Mouse (Mus musculus) hindbrain, postnatal 0 days (tissue): ENCODE measurements at regions not wholly inside any gene's neighbourhood (a gene's known extent, or its start where the extent isn't known, plus 50 kb on each side); places are given as distances from the start of the nearest gene placed in this dataset.

Experiments
- ATAC-seq: fragments of 200-750 bp; cut with Nextera tagmentation; 2 replicates; pipeline ENCODE4 v1.8.0; 2017; ENCODE audit warnings: mild to moderate bottlenecking, moderate TSS enrichment, moderate library complexity
- DNase-seq: peaks from one replicate; pipeline ENCODE4 v3.0.0-alpha.2; 2015; ENCODE audit warnings: low spot score
- H3K27ac ChIP-seq: fragments of 300-500 bp; sonication (generic); 2 replicates; pipeline ENCODE4 v1.5.1; 2014; ENCODE audit warnings: mild to moderate bottlenecking
- H3K27me3 ChIP-seq: fragments of 300-500 bp; sonication (generic); 2 replicates; pipeline ENCODE4 v1.6.1; 2014; ENCODE audit warnings: low read length, mixed read lengths; ENCODE audit not compliant: insufficient read depth
- H3K36me3 ChIP-seq: fragments of 300-500 bp; sonication (generic); 2 replicates; pipeline ENCODE4 v1.6.1; 2014; ENCODE audit warnings: low read length, mixed read lengths; ENCODE audit not compliant: insufficient read depth
- H3K4me1 ChIP-seq: fragments of 300-500 bp; sonication (generic); 2 replicates; pipeline ENCODE4 v1.6.1; 2014; ENCODE audit warnings: antibody characterized with exemption, low read length, mixed read lengths; ENCODE audit not compliant: insufficient read depth
- H3K4me2 ChIP-seq: fragments of 300-500 bp; sonication (generic); 2 replicates; pipeline ENCODE4 v1.6.1; 2014; ENCODE audit warnings: low read depth, mild to moderate bottlenecking, low read length, moderate library complexity, mixed read lengths
- H3K4me3 ChIP-seq: fragments of 300-500 bp; sonication (generic); 2 replicates; pipeline ENCODE4 v1.5.1; 2014; ENCODE audit warnings: low read length
- H3K9ac ChIP-seq: fragments of 300-500 bp; sonication (generic); replicated peaks from 2 replicates; pipeline ENCODE4 v1.6.1; 2014; ENCODE audit warnings: mild to moderate bottlenecking, low read length, moderate library complexity, mixed read lengths
- H3K9me3 ChIP-seq: fragments of 300-500 bp; sonication (generic); 2 replicates; pipeline ENCODE4 v1.6.1; 2016; ENCODE audit warnings: low read length, mixed read lengths
- CTCF ChIP-seq: IDR thresholded peaks from 2 replicates; pipeline ENCODE4 v1.5.1; 2016; ENCODE audit warnings: antibody characterized with exemption, control low read depth, low read depth
- WGBS: fragments of 180-500 bp; shearing (Covaris S2); extraction: QIAGEN DNeasy Blood & Tissue Kit; methylation state at CpG from one replicate; pipeline ENCODE4 v1.1.7; 2014; 5-methylcytosine and 5-hydroxymethylcytosine counted together

GRCm38 (mm10) chr11:112282911-112283310 lies 499.1 kb upstream of the Sox9 start:
- H3K9ac ChIP-seq: no peak overlapping the region
- no peak for DNase-seq
- no peak overlapping the region for H3K4me2 ChIP-seq
- no peaks in the 10 kb centered on the region for H3K9me3 ChIP-seq
- no peak for ATAC-seq
- no peaks in the 10 kb centered on the region for H3K36me3 ChIP-seq
- H3K4me1 ChIP-seq: no peaks in the 10 kb centered on the region
- no peak overlapping the region for H3K4me3 ChIP-seq
- H3K27ac ChIP-seq: no peak overlapping the region
- no peak for TF ChIP-seq CTCF
- 84% methylated on average over 7 of the region's 7 CpGs for WGBS
- H3K27me3 ChIP-seq: no peaks in the 10 kb centered on the region

- no peak for DNase-seq
Observed at GRCm38 (mm10) chr11:112298901-112299341, 483.1 kb upstream of the Sox9 start.

GRCm38 (mm10) chr11:112303091-112303490 lies 478.9 kb upstream of the Sox9 start:
- no peaks in the 10 kb centered on the region for H3K36me3 ChIP-seq
- no peak overlapping the region for H3K27ac ChIP-seq
- H3K4me1 ChIP-seq: no peaks in the 10 kb centered on the region
- DNase-seq (no peak), ATAC-seq (no peak)
- H3K9ac ChIP-seq: no peak overlapping the region
- H3K9me3 ChIP-seq: no peaks in the 10 kb centered on the region
- WGBS: 76% methylated on average over 2 of the region's 2 CpGs
- H3K4me3 ChIP-seq: no peak overlapping the region
- TF ChIP-seq CTCF: no peak
- H3K4me2 ChIP-seq: no peak overlapping the region
- H3K27me3 ChIP-seq: no peaks in the 10 kb centered on the region

More at GRCm38 (mm10) chr11:112298901-112299341, 483.1 kb upstream of the Sox9 start:
- H3K9ac ChIP-seq: no peak overlapping the region
- no peaks in the 10 kb centered on the region for H3K9me3 ChIP-seq
- no peaks in the 10 kb centered on the region for H3K27me3 ChIP-seq
- 74% methylated on average over 5 of the region's 5 CpGs for WGBS
- ATAC-seq: no peak
- H3K36me3 ChIP-seq: no peaks in the 10 kb centered on the region
- H3K4me2 ChIP-seq: no peak overlapping the region
- TF ChIP-seq CTCF: no peak
- no peak overlapping the region for H3K4me3 ChIP-seq
- H3K27ac ChIP-seq: no peak overlapping the region
- no peaks in the 10 kb centered on the region for H3K4me1 ChIP-seq

- TF ChIP-seq CTCF: no peak
- WGBS: 86% methylated on average over 4 of the region's 4 CpGs
- Histone ChIP-seq H3K9me3 (no peaks in the 10 kb centered on the region), H3K4me2 (no peak overlapping the region), H3K27me3 (no peaks in the 10 kb centered on the region), H3K4me3 (no peak overlapping the region), H3K27ac (no peak overlapping the region), H3K9ac (no peak overlapping the region), H3K36me3 (no peaks in the 10 kb centered on the region), H3K4me1 (no peaks in the 10 kb centered on the region)
- ATAC-seq (no peak), DNase-seq (no peak)
Observed at GRCm38 (mm10) chr11:112325850-112326249, 456.2 kb upstream of the Sox9 start.

- no peak for TF ChIP-seq CTCF
- Histone ChIP-seq H3K9me3 (no peaks in the 10 kb centered on the region), H3K4me2 (no peak overlapping the region), H3K27ac (no peak overlapping the region), H3K4me3 (no peak overlapping the region), H3K27me3 (no peaks in the 10 kb centered on the region), H3K36me3 (no peaks in the 10 kb centered on the region), H3K4me1 (no peaks in the 10 kb centered on the region), H3K9ac (no peak overlapping the region)
- 29% methylated on average over 4 of the region's 4 CpGs for WGBS
- peak; percentile 48 for DNase-seq
- ATAC-seq: no peak
Observed at GRCm38 (mm10) chr11:112327606-112328005, 454.4 kb upstream of the Sox9 start.

- no peak overlapping the region for H3K27ac ChIP-seq
- TF ChIP-seq CTCF: no peak
- no peak overlapping the region for H3K4me3 ChIP-seq
- WGBS: 65% methylated on average over 6 of the region's 6 CpGs
- H3K4me1 ChIP-seq: no peaks in the 10 kb centered on the region
- H3K9ac ChIP-seq: no peak overlapping the region
- no peaks in the 10 kb centered on the region for H3K9me3 ChIP-seq
- H3K27me3 ChIP-seq: no peaks in the 10 kb centered on the region
- no peaks in the 10 kb centered on the region for H3K36me3 ChIP-seq
- H3K4me2 ChIP-seq: no peak overlapping the region
- no peak for ATAC-seq
- no peak for DNase-seq
Observed at GRCm38 (mm10) chr11:112345133-112345532, 436.9 kb upstream of the Sox9 start.

GRCm38 (mm10) chr11:112345586-112345985 lies 436.4 kb upstream of the Sox9 start:
- ATAC-seq (no peak), DNase-seq (no peak)
- Histone ChIP-seq H3K4me3 (no peak overlapping the region), H3K9me3 (no peaks in the 10 kb centered on the region), H3K4me2 (no peak overlapping the region), H3K27ac (no peak overlapping the region), H3K9ac (no peak overlapping the region), H3K27me3 (no peaks in the 10 kb centered on the region), H3K4me1 (no peaks in the 10 kb centered on the region), H3K36me3 (no peaks in the 10 kb centered on the region)
- TF ChIP-seq CTCF: no peak
- 45% methylated on average over 3 of the region's 3 CpGs for WGBS
